Mouse (Mus musculus) urinary bladder, postnatal 4 days (tissue): ENCODE results near the gene Amfr.

ENCODE experiments used
- DNase-seq, 2 experiments: peaks; one replicate each; pipeline ENCODE4 v3.0.0; 2021 to 2022; ENCODE audit warnings: low spot score in 2 of 2

The Amfr gene

GRCm38 (mm10) chr8:93981679-93982215 lies 30.9 kb downstream of the Amfr start:
- DNase-seq = no peak

GRCm38 (mm10) chr8:93980141-93980540 lies 32.5 kb downstream of the Amfr start:
- no peak for DNase-seq

- peak in 1 of 2 experiments; percentile 36 for DNase-seq
Measured at GRCm38 (mm10) chr8:93976446-93977211, 36.0 kb downstream of the Amfr start.

- peak in 1 of 2 experiments; percentile 29 for DNase-seq
Measured at GRCm38 (mm10) chr8:93975358-93975757, 37.3 kb downstream of the Amfr start.

GRCm38 (mm10) chr8:93974602-93975186 lies 37.9 kb downstream of the Amfr start:
- peak in 1 of 2 experiments; percentile 56 for DNase-seq

- peak in 1 of 2 experiments; percentile 56 for DNase-seq
Measured at GRCm38 (mm10) chr8:93973831-93974375, 38.7 kb downstream of the Amfr start.

GRCm38 (mm10) chr8:93972971-93973734 lies 39.5 kb downstream of the Amfr start:
- DNase-seq = peak in 1 of 2 experiments; percentile 57

GRCm38 (mm10) chr8:93972211-93972610 lies 40.4 kb downstream of the Amfr start:
- DNase-seq = peak in 1 of 2 experiments; percentile 58

- DNase-seq = peak in 1 of 2 experiments; percentile 54
Measured at GRCm38 (mm10) chr8:93971451-93971850, 41.2 kb downstream of the Amfr start.

- peak in 1 of 2 experiments; percentile 56 for DNase-seq
Measured at GRCm38 (mm10) chr8:93969626-93970340, 42.9 kb downstream of the Amfr start.

GRCm38 (mm10) chr8:93968293-93968692 lies 44.3 kb downstream of the Amfr start:
- DNase-seq = no peak

GRCm38 (mm10) chr8:93960909-93961308 lies 51.7 kb downstream of the Amfr start:
- DNase-seq = no peak

- no peak for DNase-seq
Measured at GRCm38 (mm10) chr8:93958402-93958801, 54.2 kb downstream of the Amfr start.

GRCm38 (mm10) chr8:93952511-93952910 lies 60.1 kb downstream of the Amfr start:
- DNase-seq = no peak

GRCm38 (mm10) chr8:93950133-93950532 lies 62.5 kb downstream of the Amfr start:
- DNase-seq = no peak

GRCm38 (mm10) chr8:93946397-93946796 lies 66.2 kb downstream of the Amfr start:
- DNase-seq = no peak

- DNase-seq = no peak
Measured at GRCm38 (mm10) chr8:93945781-93946180, 66.9 kb downstream of the Amfr start.

- no peak for DNase-seq
Measured at GRCm38 (mm10) chr8:93941636-93942054, 71.0 kb downstream of the Amfr start.

- DNase-seq = no peak
Measured at GRCm38 (mm10) chr8:93940542-93941423, 71.9 kb downstream of the Amfr start.

GRCm38 (mm10) chr8:93938193-93938592 lies 74.4 kb downstream of the Amfr start:
- DNase-seq = no peak
